Mouse (Mus musculus): ENCODE data around the gene Mettl24. TPM values are rescaled to one million over a fixed set of nuclear protein-coding genes. Genes with fewer than 3 reads are reported as not detected.

Gene Mettl24
- polyA plus RNA-seq (2021), result not detected

- ChIA-PET POLR2A (no interaction called here), CTCF (no interaction called here)
- H3K27me3 ChIP-seq, result peaks cover 4% of the 10 kb centered on the region
- ATAC-seq (no peak), DNase-seq (ENCODE audit: low read depth, low spot score) (no peak)
- peak; percentile 35 for TF ChIP-seq CTCF (IDR thresholded peaks at IDR 0.05)
- in situ Hi-C loops (cut with MboI; ENCODE audit: low pct_unique_long_range_greater_than_20kb), result no loop called here
Observed at GRCm38 (mm10) chr10:40683092-40683867, at the start of gene Mettl24. Gene Mettl24 (plus strand): TSS chr10:40683282.

GRCm38 (mm10) chr10:40637331-40637730, 45.8 kb upstream of the Mettl24 start:
- ChIA-PET POLR2A (no interaction called here), CTCF (interaction anchor here (1.0 to 1.7 kb wide), 2 partner anchors 8 to 19 kb away, joined by 3 to 5 read pairs; no protein-coding TSS in a partner anchor)
- ATAC-seq (no peak), DNase-seq (ENCODE audit: low read depth, low spot score) (no peak)
- in situ Hi-C loops (cut with MboI; ENCODE audit: low pct_unique_long_range_greater_than_20kb), result no loop called here
- H3K27me3 ChIP-seq, result no peaks in the 10 kb centered on the region
- TF ChIP-seq CTCF (IDR thresholded peaks at IDR 0.05), result no peak

GRCm38 (mm10) chr10:40638276-40638675, 44.8 kb upstream of the Mettl24 start:
- ChIA-PET CTCF (interaction anchor here (0.7 to 1.7 kb wide), 3 partner anchors 9 to 20 kb away, joined by 3 to 5 read pairs (median 3); no protein-coding TSS in a partner anchor), POLR2A (no interaction called here)
- peak; percentile 32 for ATAC-seq
- TF ChIP-seq CTCF (IDR thresholded peaks at IDR 0.05), result no peak
- in situ Hi-C loops (cut with MboI; ENCODE audit: low pct_unique_long_range_greater_than_20kb), result no loop called here
- no peak for DNase-seq (ENCODE audit: low read depth, low spot score)
- no peaks in the 10 kb centered on the region for H3K27me3 ChIP-seq

GRCm38 (mm10) chr10:40638823-40639819, 44.0 kb upstream of the Mettl24 start:
- in situ Hi-C loops (cut with MboI; ENCODE audit: low pct_unique_long_range_greater_than_20kb), result no loop called here
- TF ChIP-seq CTCF (IDR thresholded peaks at IDR 0.05), result no peak
- H3K27me3 ChIP-seq, result no peaks in the 10 kb centered on the region
- ChIA-PET CTCF (interaction anchor here (1.3 kb wide), 1 partner anchor 10 kb away, joined by 5 read pairs; no protein-coding TSS in a partner anchor), POLR2A (no interaction called here)
- peak; percentile 55 for DNase-seq (ENCODE audit: low read depth, low spot score)
- ATAC-seq, result peak; percentile 91

- ChIA-PET CTCF (interaction anchor here (1.3 to 1.4 kb wide), 2 partner anchors 8 to 245 kb away, joined by 4 to 5 read pairs; no protein-coding TSS in a partner anchor), POLR2A (no interaction called here)
- H3K27me3 ChIP-seq, result no peaks in the 10 kb centered on the region
- DNase-seq (ENCODE audit: low read depth, low spot score), result no peak
- in situ Hi-C loops (cut with MboI; ENCODE audit: low pct_unique_long_range_greater_than_20kb), result no loop called here
- no peak for ATAC-seq
- no peak for TF ChIP-seq CTCF (IDR thresholded peaks at IDR 0.05)
Observed at GRCm38 (mm10) chr10:40640406-40640805, 42.7 kb upstream of the Mettl24 start.

- no peaks in the 10 kb centered on the region for H3K27me3 ChIP-seq
- ChIA-PET CTCF (interaction anchor here (0.6 to 1.4 kb wide), 3 partner anchors 18 to 267 kb away, joined by 3 to 4 read pairs (median 3); no protein-coding TSS in a partner anchor), POLR2A (interaction anchor here (1.4 kb wide), 1 partner anchor 240 kb away, joined by 4 read pairs; no protein-coding TSS in a partner anchor)
- ATAC-seq, result no peak
- no peak for TF ChIP-seq CTCF (IDR thresholded peaks at IDR 0.05)
- in situ Hi-C loops (cut with MboI; ENCODE audit: low pct_unique_long_range_greater_than_20kb), result no loop called here
- DNase-seq (ENCODE audit: low read depth, low spot score), result no peak
Observed at GRCm38 (mm10) chr10:40641901-40642300, 41.2 kb upstream of the Mettl24 start.

GRCm38 (mm10) chr10:40643126-40643525, 40.0 kb upstream of the Mettl24 start:
- no peaks in the 10 kb centered on the region for H3K27me3 ChIP-seq
- CTCF ChIA-PET, result no interaction called here
- POLR2A ChIA-PET, result interaction anchor here (0.6 to 1.4 kb wide), 3 partner anchors 24 to 1415 kb away, joined by 3 to 4 read pairs (median 3); no protein-coding TSS in a partner anchor
- ATAC-seq (no peak), DNase-seq (ENCODE audit: low read depth, low spot score) (no peak)
- in situ Hi-C loops (cut with MboI; ENCODE audit: low pct_unique_long_range_greater_than_20kb), result no loop called here
- TF ChIP-seq CTCF (IDR thresholded peaks at IDR 0.05), result no peak

- in situ Hi-C loops (cut with MboI; ENCODE audit: low pct_unique_long_range_greater_than_20kb), result no loop called here
- no peaks in the 10 kb centered on the region for H3K27me3 ChIP-seq
- no peak for ATAC-seq
- ChIA-PET POLR2A (interaction anchor here (1.4 kb wide), 1 partner anchor 25 kb away, joined by 3 read pairs; no protein-coding TSS in a partner anchor), CTCF (no interaction called here)
- DNase-seq (ENCODE audit: low read depth, low spot score), result no peak
- TF ChIP-seq CTCF (IDR thresholded peaks at IDR 0.05), result no peak
Observed at GRCm38 (mm10) chr10:40644456-40644855, 38.6 kb upstream of the Mettl24 start.

GRCm38 (mm10) chr10:40645346-40645745, 37.7 kb upstream of the Mettl24 start:
- POLR2A ChIA-PET, result no interaction called here
- TF ChIP-seq CTCF (IDR thresholded peaks at IDR 0.05), result no peak

GRCm38 (mm10) chr10:40648776-40649175, 34.3 kb upstream of the Mettl24 start:
- no peak for DNase-seq (ENCODE audit: low read depth, low spot score)
- no peak for TF ChIP-seq CTCF (IDR thresholded peaks at IDR 0.05)
- in situ Hi-C loops (cut with MboI; ENCODE audit: low pct_unique_long_range_greater_than_20kb), result no loop called here
- ChIA-PET CTCF (interaction anchor here (1.3 to 2.5 kb wide), 4 partner anchors 9 to 236 kb away, joined by 3 to 12 read pairs (median 5); partner anchors contain the start of gene Ddo), POLR2A (interaction anchor here (0.6 kb wide), 1 partner anchor 271 kb away, joined by 3 read pairs; no protein-coding TSS in a partner anchor)
- no peak for ATAC-seq
- H3K27me3 ChIP-seq, result no peaks in the 10 kb centered on the region

More at GRCm38 (mm10) chr10:40645346-40645745, 37.7 kb upstream of the Mettl24 start:
- in situ Hi-C loops (cut with MboI; ENCODE audit: low pct_unique_long_range_greater_than_20kb), result no loop called here
- ATAC-seq, result no peak
- H3K27me3 ChIP-seq, result no peaks in the 10 kb centered on the region
- DNase-seq (ENCODE audit: low read depth, low spot score), result no peak
- CTCF ChIA-PET, result no interaction called here
